Mouse (Mus musculus) brain, embryonic 14.5 days (tissue): ENCODE measurements around the gene Dock9.

ENCODE experiments used
- CTCF ChIP-seq: fragments of 200-500 bp; IDR thresholded peaks from 2 replicates; pipeline ENCODE4 v1.5.1; 2012; ENCODE audit warnings: inconsistent platforms, mild to moderate bottlenecking, moderate library complexity, borderline replicate concordance; ENCODE audit not compliant: insufficient read depth, insufficient read length; ENCODE audit errors: extremely low read depth
- POLR2A ChIP-seq: fragments of 200-500 bp; IDR thresholded peaks from 2 replicates; pipeline ENCODE4 v1.6.1; 2012; ENCODE audit warnings: mild to moderate bottlenecking, inconsistent platforms, borderline replicate concordance; ENCODE audit not compliant: poor library complexity, insufficient read depth, insufficient read length, severe bottlenecking; ENCODE audit errors: extremely low read depth

DNA sequence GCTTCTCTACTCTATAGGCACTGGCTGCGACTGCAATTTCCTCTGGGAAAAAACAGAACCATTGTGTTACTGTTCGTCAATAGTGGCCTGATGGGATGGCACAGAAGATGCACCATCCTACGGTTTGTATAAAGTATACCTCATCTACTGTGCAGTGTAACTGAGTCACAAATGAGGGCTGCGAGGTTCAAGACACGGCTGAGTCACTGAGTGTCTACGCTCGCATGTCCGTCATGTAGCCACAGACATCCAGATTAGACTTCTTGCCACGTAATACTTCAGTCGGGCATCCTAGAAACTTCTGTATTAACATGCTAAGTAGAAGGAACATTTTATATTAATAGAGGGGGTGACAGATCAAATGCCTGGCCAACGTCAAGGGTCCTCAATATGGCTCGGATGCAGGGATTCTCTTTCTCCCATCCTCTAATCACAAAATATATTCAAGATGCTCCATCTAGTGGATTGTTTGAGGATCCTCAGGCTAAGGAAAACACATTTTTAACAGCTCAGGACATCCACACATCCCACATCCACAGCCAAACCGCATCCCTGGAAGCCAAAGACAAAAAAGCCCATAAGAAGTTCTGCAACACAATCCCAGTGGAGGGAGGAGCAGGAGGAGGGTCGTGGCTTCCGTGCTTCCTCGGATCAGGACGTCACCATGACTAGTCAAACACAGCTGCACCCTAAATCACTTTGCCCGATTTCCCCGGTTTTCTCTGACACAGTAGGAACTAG, 44.8 kb downstream of the Dock9 start:
- TF ChIP-seq CTCF (peak; percentile 35; the same call in 1 of the 2 replicates), POLR2A (no peak)
